Mouse (Mus musculus) midbrain, embryonic 10.5 days (tissue): Measurements from ENCODE around the gene Tuba1c. TPM values are rescaled to one million over a fixed set of nuclear protein-coding genes. Genes with fewer than 3 reads are reported as not detected.

Experiments
- DNase-seq: peaks from one replicate; pipeline ENCODE4 v3.0.0-alpha.2; 2017; ENCODE audit warnings: low spot score
- H3K27ac ChIP-seq: fragments of 300-500 bp; sonication (generic); replicated peaks from 2 replicates; pipeline ENCODE4 v1.5.1; 2016; ENCODE audit warnings: mild to moderate bottlenecking
- H3K27me3 ChIP-seq: fragments of 300-500 bp; sonication (generic); 2 replicates; pipeline ENCODE4 v1.6.1; 2016; ENCODE audit warnings: low read depth, mild to moderate bottlenecking; ENCODE audit not compliant: poor library complexity, severe bottlenecking
- H3K36me3 ChIP-seq: fragments of 300-500 bp; sonication (generic); 2 replicates; pipeline ENCODE4 v1.6.1; 2016; ENCODE audit warnings: mild to moderate bottlenecking, moderate library complexity
- H3K4me1 ChIP-seq: fragments of 300-500 bp; sonication (generic); 2 replicates; pipeline ENCODE4 v1.6.1; 2016
- H3K4me3 ChIP-seq: fragments of 300-500 bp; sonication (generic); 2 replicates; pipeline ENCODE4 v1.5.1; 2016; ENCODE audit warnings: mild to moderate bottlenecking, moderate library complexity
- H3K9me3 ChIP-seq: fragments of 300-500 bp; sonication (generic); replicated peaks from 2 replicates; pipeline ENCODE4 v1.6.1; 2016; ENCODE audit warnings: mild to moderate bottlenecking
- WGBS: fragments of 180-500 bp; shearing (Covaris S2); methylation state at CpG from one replicate; pipeline ENCODE4 v1.1.7; 2016; 5-methylcytosine and 5-hydroxymethylcytosine counted together
- polyA plus RNA-seq: library from polyadenylated mRNA; unstranded; fragments of >200 nt; fragmentation: Nextera tagmentation; extraction: Ambion mirVana; gene quantifications from 2 replicates; pipeline ENCODE4 v1.2.1, GENCODE M21; 2016

The Tuba1c gene
- 118 and 129 TPM in 2 replicates for polyA plus RNA-seq

GRCm38 (mm10) chr15:99029619-99030584 is at the start of gene Tuba1c:
Tuba1c (plus strand) TSS chr15:99029891.
- no peaks in the 10 kb centered on the region for H3K9me3 ChIP-seq
- H3K36me3 ChIP-seq, result peaks cover 10% of the 10 kb centered on the region
- H3K27me3 ChIP-seq, result peaks cover 24% of the 10 kb centered on the region
- peak within 1 kb of the TSS; percentile 64 for H3K4me3 ChIP-seq
- peak; percentile 89 for DNase-seq
- H3K27ac ChIP-seq, result peak within 1 kb of the TSS; percentile 85
- peaks cover 44% of the 10 kb centered on the region for H3K4me1 ChIP-seq
- WGBS, result under 1% methylated on average over 52 of the region's 52 CpGs

DNA sequence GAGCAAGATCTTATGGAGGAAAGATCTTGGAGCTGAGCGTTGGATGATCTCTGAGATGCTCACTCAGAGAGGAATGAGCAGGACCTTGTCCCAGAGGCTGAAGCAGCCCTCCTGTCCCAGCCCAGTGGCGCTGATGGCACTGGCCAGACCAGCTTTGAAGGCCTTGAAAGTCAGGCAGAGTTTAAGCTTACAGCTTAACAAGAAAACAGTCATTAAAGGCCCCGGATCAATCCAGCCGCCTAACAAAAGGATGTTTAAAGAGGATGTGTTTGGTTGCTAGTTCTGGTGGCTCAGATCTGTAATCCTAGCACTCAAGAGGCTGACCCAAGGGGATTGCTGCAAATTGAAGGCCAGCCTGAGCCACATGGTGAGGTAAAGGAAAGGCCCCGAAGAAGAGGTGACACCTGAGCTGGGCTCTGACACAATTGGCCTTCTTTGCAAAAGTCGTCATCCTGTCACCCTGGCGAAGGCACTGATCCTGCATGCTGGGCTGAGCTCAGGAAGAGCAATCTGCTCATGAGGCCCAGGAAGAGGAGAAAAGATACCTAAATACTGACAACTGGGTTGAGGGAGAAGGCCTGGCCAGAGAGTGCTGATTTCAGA is 49.6 kb upstream of the Tuba1c start:
- no peaks in the 10 kb centered on the region for H3K9me3 ChIP-seq
- peak; percentile 41 for DNase-seq
- peak overlapping the region; percentile 14; the same call in 1 of the 2 replicates for H3K4me3 ChIP-seq
- H3K27me3 ChIP-seq, result peaks cover 10% of the 10 kb centered on the region; the same call in 1 of the 2 replicates
- H3K27ac ChIP-seq, result peak overlapping the region; percentile 74
- H3K36me3 ChIP-seq, result no peaks in the 10 kb centered on the region
- peaks cover 83% of the 10 kb centered on the region for H3K4me1 ChIP-seq
- WGBS, result 17% methylated on average over 7 of the region's 7 CpGs

DNA sequence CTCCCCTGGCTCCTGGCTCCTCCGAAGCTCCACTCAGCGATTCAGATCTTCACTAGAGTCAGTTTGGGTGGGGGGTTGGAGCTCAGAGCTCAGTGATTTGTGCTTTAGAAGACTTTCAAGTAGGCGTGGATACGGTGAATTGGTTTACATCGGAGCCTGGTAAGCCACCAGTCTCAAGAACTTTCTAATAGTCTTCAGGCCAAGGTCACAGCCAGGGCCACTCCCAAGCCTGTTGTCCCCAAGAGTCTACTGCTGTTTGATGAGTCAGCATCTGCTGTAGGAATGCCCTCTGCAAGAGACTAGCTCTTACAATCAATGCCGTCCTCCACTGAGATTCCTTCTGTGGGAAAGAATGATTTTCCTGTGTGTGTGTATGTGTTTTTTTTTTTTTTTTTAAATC is 47.6 kb upstream of the Tuba1c start:
- 73% methylated on average over 6 of the region's 6 CpGs for WGBS
- H3K27ac ChIP-seq, result peak overlapping the region; percentile 95
- DNase-seq, result no peak
- H3K4me1 ChIP-seq, result peaks cover 94% of the 10 kb centered on the region
- peaks cover 10% of the 10 kb centered on the region; the same call in 1 of the 2 replicates for H3K27me3 ChIP-seq
- no peak overlapping the region for H3K4me3 ChIP-seq
- H3K9me3 ChIP-seq, result no peaks in the 10 kb centered on the region
- no peaks in the 10 kb centered on the region for H3K36me3 ChIP-seq

DNA sequence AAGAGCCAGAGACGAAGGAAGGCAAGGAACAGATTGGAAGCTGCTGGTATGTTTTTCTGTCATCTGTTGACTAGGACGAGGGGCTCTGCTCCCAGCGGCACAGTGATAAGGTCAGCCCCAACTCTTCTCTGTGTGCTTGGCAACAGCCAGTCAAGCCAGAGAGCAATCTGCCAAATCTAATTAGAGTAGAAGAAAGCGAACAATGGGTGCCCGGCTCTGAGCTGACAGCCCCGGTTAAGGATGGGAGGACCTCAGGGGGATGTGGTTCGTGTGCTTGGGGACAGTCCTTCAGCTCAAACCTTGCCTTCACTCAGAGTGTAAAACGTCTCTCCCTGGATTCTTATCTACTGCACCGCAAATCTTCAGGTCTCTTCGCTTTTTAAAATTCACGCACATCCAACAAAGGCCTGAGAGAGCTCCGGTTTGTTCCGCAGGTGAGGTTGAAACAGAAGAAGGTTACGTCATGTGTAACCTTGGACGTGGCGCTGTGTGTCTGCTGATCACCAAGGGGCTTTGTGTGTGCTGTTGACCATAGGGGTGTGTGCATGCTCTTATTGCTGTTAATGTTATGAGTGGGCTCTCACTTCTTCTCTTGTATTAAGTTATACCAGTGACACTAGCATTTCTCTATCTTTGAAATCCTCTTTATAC is 46.1 kb upstream of the Tuba1c start:
- Histone ChIP-seq H3K4me3 (peak overlapping the region; percentile 63), H3K4me1 (peaks cover 94% of the 10 kb centered on the region), H3K36me3 (peaks cover 2% of the 10 kb centered on the region; the same call in 1 of the 2 replicates), H3K27ac (peak overlapping the region; percentile 95), H3K9me3 (no peaks in the 10 kb centered on the region), H3K27me3 (no peaks in the 10 kb centered on the region; the same call in 1 of the 2 replicates)
- DNase-seq, result peak; percentile 85
- 19% methylated on average over 16 of the region's 16 CpGs for WGBS

DNA sequence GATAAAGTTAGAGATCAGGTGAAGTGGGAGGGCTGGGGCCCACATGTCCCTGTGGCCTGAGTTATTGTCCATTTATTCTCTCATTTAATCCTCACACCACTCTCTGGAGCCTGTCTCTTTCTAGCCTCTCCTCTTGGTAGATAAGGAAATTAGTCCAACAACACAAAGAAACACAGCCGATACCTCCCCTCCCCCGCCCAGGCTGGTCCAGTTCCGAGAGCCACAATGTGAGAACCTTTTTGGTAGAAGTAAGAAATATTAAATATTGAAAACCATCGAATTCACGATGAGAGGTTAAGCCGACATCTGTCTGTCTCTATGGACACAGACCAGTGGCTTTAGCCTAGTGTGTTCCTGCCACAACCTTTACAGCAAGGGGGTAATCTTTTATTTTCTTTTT is 45.0 kb upstream of the Tuba1c start:
- Histone ChIP-seq H3K4me1 (peaks cover 96% of the 10 kb centered on the region), H3K36me3 (peaks cover 12% of the 10 kb centered on the region), H3K9me3 (no peaks in the 10 kb centered on the region), H3K27ac (peak overlapping the region; percentile 95), H3K4me3 (peak overlapping the region; percentile 63), H3K27me3 (no peaks in the 10 kb centered on the region; the same call in 1 of the 2 replicates)
- peak; percentile 54 for DNase-seq
- 28% methylated on average over 6 of the region's 6 CpGs for WGBS

DNA sequence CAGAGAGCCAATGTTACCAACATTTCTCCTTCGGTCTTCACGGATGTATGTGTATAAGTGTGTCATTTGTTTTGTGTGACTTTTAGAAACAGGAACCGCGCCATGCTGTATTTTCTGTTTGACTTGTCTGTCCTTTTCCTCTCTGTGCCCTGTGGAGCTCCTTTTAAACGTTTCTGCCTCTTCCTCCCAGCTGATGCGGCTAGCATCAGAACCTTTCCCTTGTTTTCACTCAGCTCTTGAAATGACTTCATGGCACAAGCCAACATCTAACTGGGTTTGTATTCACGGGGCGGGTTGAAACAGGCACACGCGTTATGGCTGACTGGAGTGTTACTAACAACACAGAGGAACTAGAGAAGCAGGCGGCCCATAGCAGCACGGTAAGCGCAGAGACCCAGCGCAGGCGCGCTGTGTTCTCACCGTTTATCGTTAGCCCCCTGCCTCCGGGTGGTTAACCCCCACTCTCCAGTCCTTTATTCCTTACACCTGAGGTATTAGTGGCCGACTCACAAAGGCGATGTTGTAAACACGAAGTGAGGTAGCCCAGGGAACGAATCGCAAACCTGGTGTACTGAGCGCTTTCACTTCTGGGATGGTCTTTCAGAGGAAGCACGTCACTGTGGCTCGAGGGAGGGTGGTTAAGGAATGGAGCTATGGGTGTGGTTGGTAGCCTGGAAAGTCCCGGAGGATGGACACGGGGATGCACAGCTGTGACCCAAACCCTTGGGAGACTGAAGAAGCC is 44.3 kb upstream of the Tuba1c start:
- Histone ChIP-seq H3K27ac (peak overlapping the region; percentile 95), H3K4me3 (peak overlapping the region; percentile 63), H3K36me3 (peaks cover 14% of the 10 kb centered on the region), H3K9me3 (no peaks in the 10 kb centered on the region), H3K27me3 (no peaks in the 10 kb centered on the region; the same call in 1 of the 2 replicates), H3K4me1 (peaks cover 96% of the 10 kb centered on the region)
- 4% methylated on average over 29 of the region's 29 CpGs for WGBS
- peak; percentile 72 for DNase-seq

GRCm38 (mm10) chr15:98985982-98986715 is 43.5 kb upstream of the Tuba1c start:
- peak; percentile 54 for DNase-seq
- H3K9me3 ChIP-seq, result no peaks in the 10 kb centered on the region
- peaks cover 14% of the 10 kb centered on the region for H3K36me3 ChIP-seq
- no peaks in the 10 kb centered on the region; the same call in 1 of the 2 replicates for H3K27me3 ChIP-seq
- H3K4me1 ChIP-seq, result peaks cover 99% of the 10 kb centered on the region
- peak overlapping the region; percentile 95 for H3K27ac ChIP-seq
- peak overlapping the region; percentile 63 for H3K4me3 ChIP-seq
- 19% methylated on average over 12 of the region's 12 CpGs for WGBS

GRCm38 (mm10) chr15:98987077-98987630 is 42.5 kb upstream of the Tuba1c start:
- Histone ChIP-seq H3K36me3 (peaks cover 14% of the 10 kb centered on the region), H3K27me3 (no peaks in the 10 kb centered on the region), H3K4me1 (peaks cover 99% of the 10 kb centered on the region), H3K27ac (peak overlapping the region; percentile 95), H3K9me3 (no peaks in the 10 kb centered on the region), H3K4me3 (peak overlapping the region; percentile 63)
- WGBS, result 7% methylated on average over 7 of the region's 7 CpGs
- peak; percentile 67 for DNase-seq

DNA sequence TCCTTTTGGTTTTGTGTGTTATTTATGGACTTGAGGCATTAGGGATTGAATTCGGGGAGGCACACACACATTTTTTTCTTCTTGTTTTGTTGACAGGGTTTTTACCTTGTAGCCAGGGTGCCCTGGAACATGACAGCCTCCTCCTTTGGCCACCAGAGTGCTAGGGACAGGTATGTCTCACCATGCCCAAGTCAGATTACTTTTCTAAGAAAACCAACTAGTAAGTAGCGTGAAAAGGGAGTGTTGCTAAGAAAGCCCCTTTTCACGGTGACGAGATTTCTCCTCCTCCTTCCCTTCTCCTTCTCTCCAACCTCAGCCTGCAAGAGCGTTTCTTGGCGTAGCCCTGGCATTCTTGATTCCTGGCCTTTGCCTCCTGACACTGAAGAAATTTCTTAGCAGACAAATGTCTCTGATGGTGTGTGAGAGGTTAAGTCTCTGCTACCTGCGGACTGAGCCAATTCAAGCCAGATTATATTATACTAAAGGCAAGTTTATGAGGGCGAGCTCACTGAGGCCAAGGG is 42.0 kb upstream of the Tuba1c start:
- no peak for DNase-seq
- H3K4me1 ChIP-seq, result peaks cover 99% of the 10 kb centered on the region
- 26% methylated on average over 8 of the region's 8 CpGs for WGBS

GRCm38 (mm10) chr15:98988787-98989186 is 40.9 kb upstream of the Tuba1c start:
- Histone ChIP-seq H3K4me1 (peaks cover 99% of the 10 kb centered on the region), H3K4me3 (peak overlapping the region; percentile 63; the same call in 1 of the 2 replicates), H3K27ac (peak overlapping the region; percentile 95), H3K27me3 (no peaks in the 10 kb centered on the region), H3K36me3 (peaks cover 14% of the 10 kb centered on the region), H3K9me3 (no peaks in the 10 kb centered on the region)
- WGBS, result 63% methylated on average over 3 of the region's 3 CpGs
- DNase-seq, result no peak

More for the DNA sequence above, 42.0 kb upstream of the Tuba1c start:
- no peaks in the 10 kb centered on the region for H3K9me3 ChIP-seq
- H3K4me3 ChIP-seq, result peak overlapping the region; percentile 63
- H3K36me3 ChIP-seq, result peaks cover 14% of the 10 kb centered on the region
- H3K27ac ChIP-seq, result peak overlapping the region; percentile 95
- no peaks in the 10 kb centered on the region for H3K27me3 ChIP-seq
